Mouse (Mus musculus): ENCODE measurements around the gene Tmem231.

DNA sequence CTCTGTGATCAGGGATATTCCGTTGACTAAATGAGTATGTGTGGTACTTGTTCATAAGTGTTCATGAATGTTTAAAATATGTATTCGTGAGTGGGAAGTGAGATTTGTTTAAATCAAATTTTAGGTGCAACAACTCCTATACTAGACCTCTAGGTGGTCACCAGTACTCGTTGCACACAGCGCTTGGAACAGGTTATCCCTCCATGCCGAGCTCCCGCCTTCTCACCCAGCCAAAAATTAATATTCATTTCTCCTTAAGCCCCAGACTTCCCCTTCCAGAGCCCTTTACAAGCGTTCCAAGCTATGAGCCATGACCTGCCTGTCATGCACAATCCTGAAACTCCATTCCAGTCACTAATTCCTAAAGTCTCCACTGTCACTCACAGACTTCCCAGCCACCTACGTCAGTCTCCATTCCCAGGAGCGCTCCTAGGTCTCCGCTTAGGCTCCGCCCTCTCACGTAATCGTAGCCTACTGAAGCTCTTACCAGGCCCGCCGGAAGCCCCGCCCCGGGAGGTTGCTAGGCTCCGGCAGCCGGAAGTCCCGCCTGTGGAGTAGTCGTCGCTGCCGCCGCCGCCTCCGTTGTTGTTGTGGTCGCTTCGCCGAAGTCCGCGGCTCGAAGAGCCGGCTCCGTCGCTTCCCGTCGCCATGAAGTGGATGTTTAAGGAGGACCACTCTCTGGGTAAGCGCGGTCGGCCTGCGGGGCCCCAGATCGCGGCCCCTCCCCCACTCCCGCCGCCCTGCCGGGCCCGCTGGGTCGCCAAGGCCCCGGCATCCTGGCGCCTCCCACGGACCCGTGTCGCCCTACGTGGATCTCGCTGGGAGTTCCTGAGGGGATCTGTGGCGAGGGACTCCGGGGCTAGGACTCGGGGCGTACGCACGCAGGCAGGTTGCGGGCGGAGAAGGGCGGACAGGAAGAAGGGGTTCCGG lies 6.8 kb upstream of the Tmem231 start, which contains the start of gene Gabarapl2:
- TF ChIP-seq CTCF (conservative IDR thresholded peaks at IDR 0.05; ENCODE audit: low read length) (no peak), POU5F1 (IDR thresholded peaks at IDR 0.05; ENCODE audit: borderline replicate concordance, low read length) (no peak)

All from E14TG2a.4 (cell line).